Mouse (Mus musculus) MEL (cell line): ENCODE measurements at regions not wholly inside any gene's neighbourhood (a gene's known extent, or its start where the extent isn't known, plus 50 kb on each side); places are given as distances from the start of the nearest gene placed in this dataset.

ENCODE experiments used
- DNase-seq: peaks from one replicate; pipeline ENCODE4 v3.0.0; 2011; ENCODE audit warnings: low read depth, low spot score
- H3K27ac ChIP-seq: 2 replicates; pipeline ENCODE4 v1.5.1; 2012; ENCODE audit warnings: low read depth, mild to moderate bottlenecking, control low read depth, low read length, moderate library complexity; ENCODE audit not compliant: control insufficient read depth
- H3K27me3 ChIP-seq, 2 experiments: fragments of 150-350 bp in 1 of 2; sonication (generic) in 1 of 2; 2 replicates each; pipeline ENCODE4 v1.6.1; 2012; ENCODE audit warnings: low read length in 2 of 2, mild to moderate bottlenecking in 2 of 2, improper control_type of control experiment in 1 of 2, moderate library complexity in 1 of 2; ENCODE audit not compliant: insufficient read depth in 2 of 2, control insufficient read depth in 1 of 2
- H3K36me3 ChIP-seq, 2 experiments: 2 replicates each; pipeline ENCODE4 v1.6.1; 2012 to 2014; ENCODE audit warnings: low read length in 2 of 2, improper control_type of control experiment in 1 of 2, inconsistent platforms in 1 of 2, mild to moderate bottlenecking in 1 of 2; ENCODE audit not compliant: insufficient read depth in 2 of 2, control insufficient read depth in 1 of 2
- H3K4me1 ChIP-seq, 2 experiments: fragments of 150-350 bp in 1 of 2; sonication (generic) in 1 of 2; 2 replicates each; pipeline ENCODE4 v1.6.1; 2012; ENCODE audit warnings: low read length in 2 of 2, improper control_type of control experiment in 1 of 2, mild to moderate bottlenecking in 1 of 2; ENCODE audit not compliant: insufficient read depth in 2 of 2, control insufficient read depth in 1 of 2
- H3K4me3 ChIP-seq, 2 experiments: fragments of 150-350 bp in 1 of 2; sonication (generic) in 1 of 2; 2 replicates each; pipeline ENCODE4 v1.5.1; 2012; ENCODE audit warnings: low read depth in 2 of 2, low read length in 2 of 2, mild to moderate bottlenecking in 2 of 2, moderate library complexity in 2 of 2, control low read depth in 1 of 2, improper control_type of control experiment in 1 of 2; ENCODE audit not compliant: control insufficient read depth in 1 of 2, insufficient read depth in 1 of 2
- H3K79me2 ChIP-seq: 2 replicates; pipeline ENCODE4 v1.6.1; 2012; ENCODE audit warnings: mild to moderate bottlenecking, low read length, moderate library complexity; ENCODE audit not compliant: control insufficient read depth, poor library complexity, insufficient read depth
- H3K9ac ChIP-seq: 2 replicates; pipeline ENCODE4 v1.6.1; 2012; ENCODE audit warnings: low read depth, mild to moderate bottlenecking, control low read depth, low read length, moderate library complexity; ENCODE audit not compliant: control insufficient read depth, poor library complexity, severe bottlenecking
- H3K9me3 ChIP-seq: fragments of 150-350 bp; sonication (generic); replicated peaks from 2 replicates; pipeline ENCODE4 v1.6.1; 2012; ENCODE audit warnings: mild to moderate bottlenecking, low read length, improper control_type of control experiment, moderate library complexity; ENCODE audit not compliant: insufficient read depth
- CHD2 ChIP-seq: IDR thresholded peaks from 2 replicates; pipeline ENCODE4 v1.6.1; 2011; ENCODE audit warnings: low read length, improper control_type of control experiment
- CTCF ChIP-seq, 3 experiments: IDR thresholded peaks in 2 of 3; conservative IDR thresholded peaks in 1 of 3; 2 replicates each; pipeline ENCODE4 v1.5.1; 2011 to 2012; ENCODE audit warnings: low read length in 3 of 3, low read depth in 2 of 3, mild to moderate bottlenecking in 2 of 3, improper control_type of control experiment in 1 of 3, inconsistent platforms in 1 of 3, mixed read lengths in 1 of 3, moderate library complexity in 1 of 3; ENCODE audit not compliant: control insufficient read depth in 1 of 3, insufficient read depth in 1 of 3, poor library complexity in 1 of 3, severe bottlenecking in 1 of 3
- JUND ChIP-seq: IDR thresholded peaks from 2 replicates; pipeline ENCODE4 v1.6.1; 2011; ENCODE audit warnings: low read depth, mild to moderate bottlenecking, improper control_type of control experiment, low read length
- KAT2A ChIP-seq: conservative IDR thresholded peaks from 2 replicates; pipeline ENCODE4 v1.6.1; 2012; ENCODE audit warnings: low read depth, low read length, improper control_type of control experiment, inconsistent platforms
- MAFK ChIP-seq: IDR thresholded peaks from 2 replicates; pipeline ENCODE4 v1.6.1; 2011; ENCODE audit warnings: low read depth, mild to moderate bottlenecking, low read length, improper control_type of control experiment, borderline replicate concordance
- MEF2A ChIP-seq: IDR thresholded peaks from 2 replicates; pipeline ENCODE4 v1.6.1; 2014; ENCODE audit warnings: low read depth, mild to moderate bottlenecking, inconsistent platforms, low read length, improper control_type of control experiment; ENCODE audit not compliant: poor library complexity, insufficient replicate concordance, severe bottlenecking; ENCODE audit errors: extremely low read depth
- NRF1 ChIP-seq: IDR thresholded peaks from 2 replicates; pipeline ENCODE4 v1.6.1; 2014; ENCODE audit warnings: low read depth, mild to moderate bottlenecking, inconsistent platforms, low read length, improper control_type of control experiment, moderate library complexity; ENCODE audit not compliant: poor library complexity, insufficient read depth, severe bottlenecking
- POLR2AphosphoS5 ChIP-seq: IDR thresholded peaks from 2 replicates; pipeline ENCODE4 v1.6.1; 2012; ENCODE audit warnings: low read depth, borderline replicate concordance, mild to moderate bottlenecking, inconsistent platforms, low read length, moderate library complexity, mixed read lengths
- RAD21 ChIP-seq: IDR thresholded peaks from 2 replicates; pipeline ENCODE4 v1.6.1; 2011; ENCODE audit warnings: mild to moderate bottlenecking, low read depth, low read length, improper control_type of control experiment
- TAL1 ChIP-seq: IDR thresholded peaks from 2 replicates; pipeline ENCODE4 v1.6.1; 2012; ENCODE audit warnings: mild to moderate bottlenecking, inconsistent platforms, low read length, moderate library complexity, mixed read lengths

DNA sequence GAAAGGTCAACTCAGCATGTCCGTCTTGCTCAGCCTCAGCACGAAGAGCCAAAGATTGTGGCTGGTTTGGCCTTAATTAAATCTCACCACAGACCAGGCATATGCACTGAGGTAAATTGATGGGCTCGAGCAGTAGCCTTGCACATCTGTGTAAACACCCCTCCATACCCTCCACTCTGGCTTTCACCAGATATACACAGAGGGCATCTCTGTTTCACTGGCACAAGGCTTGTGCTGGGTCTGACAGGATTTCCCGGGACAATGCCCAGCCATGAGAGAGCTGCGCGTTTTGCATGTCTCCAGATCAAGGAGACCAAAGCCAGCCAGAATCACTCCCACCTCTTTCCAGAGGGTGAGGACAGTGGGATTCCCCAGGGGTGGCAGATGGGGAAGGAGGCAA lies 52.5 kb upstream of the Ret start:
- H3K79me2 ChIP-seq: no peaks in the 10 kb centered on the region
- H3K27me3 ChIP-seq: no peaks in the 10 kb centered on the region
- no peak for DNase-seq
- no peak overlapping the region for H3K27ac ChIP-seq
- H3K9ac ChIP-seq: no peak overlapping the region
- no peak for TF ChIP-seq KAT2A
- TF ChIP-seq TAL1: no peak
- no peak for TF ChIP-seq MEF2A
- no peak for TF ChIP-seq NRF1
- TF ChIP-seq POLR2AphosphoS5: no peak
- TF ChIP-seq RAD21: no peak
- no peak for TF ChIP-seq MAFK
- no peak for TF ChIP-seq JUND
- no peak for TF ChIP-seq CHD2
- no peak for TF ChIP-seq CTCF (IDR thresholded peaks at IDR 0.05 in 2 of 3, conservative IDR thresholded peaks at IDR 0.05 in 1 of 3; ENCODE audit: control insufficient read depth in 1 of 3, insufficient read depth in 1 of 3, low read depth in 2 of 3, low read length in 3 of 3, poor library complexity in 1 of 3, severe bottlenecking in 1 of 3)
- H3K4me3 ChIP-seq: no peak overlapping the region
- no peaks in the 10 kb centered on the region for H3K9me3 ChIP-seq
- H3K4me1 ChIP-seq: no peaks in the 10 kb centered on the region
- no peaks in the 10 kb centered on the region for H3K36me3 ChIP-seq
